Mouse (Mus musculus): ENCODE data around the gene Serpine2.

DNA sequence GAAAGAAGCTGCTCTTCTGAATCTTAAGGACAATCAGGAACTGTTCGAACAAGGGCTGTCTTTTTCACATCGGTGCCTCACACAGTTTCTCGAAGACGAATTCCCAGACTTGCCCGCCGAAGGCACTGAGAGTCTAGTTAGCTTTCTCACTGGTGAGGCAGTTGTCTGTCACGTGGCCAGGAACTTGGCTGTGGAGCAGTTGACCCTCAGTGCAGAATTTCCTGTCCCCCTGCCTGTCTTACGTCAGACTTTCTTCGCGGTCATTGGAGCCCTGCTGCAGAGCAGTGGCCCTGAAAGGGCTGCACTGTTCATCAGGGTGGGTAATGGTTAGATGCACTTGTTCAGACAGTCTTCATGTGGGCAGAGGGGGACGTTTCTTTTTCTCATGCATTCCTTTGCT lies 83.0 kb downstream of the Serpine2 start:
- TF ChIP-seq POLR2A (IDR thresholded peaks at IDR 0.05; ENCODE audit: control insufficient read depth, extremely low read depth, insufficient read depth, low read length, poor library complexity) (no peak), CTCF (IDR thresholded peaks at IDR 0.05; ENCODE audit: borderline replicate concordance, control insufficient read depth, extremely low read depth, insufficient read depth, low read length, poor library complexity) (no peak)

All from thymus, adult 2 months (tissue).